Mouse (Mus musculus) myocyte (in vitro differentiated cells): ENCODE results near the gene Twf2.

Experiments used
- CEBPB ChIP-seq: IDR thresholded peaks from 2 replicates; pipeline ENCODE4 v1.6.1; 2011; ENCODE audit warnings: mild to moderate bottlenecking, moderate library complexity; ENCODE audit not compliant: poor library complexity, insufficient read depth, severe bottlenecking
- E2F4 ChIP-seq: IDR thresholded peaks from one replicate; pipeline ENCODE4 v1.6.1; 2011; ENCODE audit warnings: mild to moderate bottlenecking, control low read depth, moderate library complexity; ENCODE audit not compliant: insufficient read depth
- MAX ChIP-seq: IDR thresholded peaks from one replicate; pipeline ENCODE4 v1.6.1; 2011; ENCODE audit warnings: low read depth, mild to moderate bottlenecking, control low read depth
- MYOD1 ChIP-seq, 3 experiments: IDR thresholded peaks; one replicate each; pipeline ENCODE4 v1.6.1; 2011; ENCODE audit warnings: control low read depth in 2 of 3, low read depth in 2 of 3, mild to moderate bottlenecking in 2 of 3, moderate library complexity in 1 of 3; ENCODE audit not compliant: insufficient read length in 2 of 3, control insufficient read depth in 1 of 3
- MYOG ChIP-seq, 3 experiments: IDR thresholded peaks; one replicate each; pipeline ENCODE4 v1.6.1; 2011; ENCODE audit warnings: control low read depth in 2 of 3, low read depth in 2 of 3, mild to moderate bottlenecking in 2 of 3; ENCODE audit not compliant: insufficient read length in 2 of 3, control insufficient read depth in 1 of 3, insufficient read depth in 1 of 3
- POLR2A ChIP-seq: IDR thresholded peaks from one replicate; pipeline ENCODE4 v1.6.1; 2011; ENCODE audit warnings: low read depth, mild to moderate bottlenecking, control low read depth, moderate library complexity; ENCODE audit not compliant: insufficient read length
- POLR2AphosphoS2 ChIP-seq: IDR thresholded peaks from one replicate; pipeline ENCODE4 v1.6.1; 2011; ENCODE audit warnings: low read depth, control low read depth; ENCODE audit not compliant: insufficient read length
- REST ChIP-seq: IDR thresholded peaks from one replicate; pipeline ENCODE4 v1.6.1; 2011; ENCODE audit warnings: mild to moderate bottlenecking, control low read depth, moderate library complexity; ENCODE audit not compliant: insufficient read depth, insufficient read length
- SRF ChIP-seq: IDR thresholded peaks from one replicate; pipeline ENCODE4 v1.6.1; 2011; ENCODE audit warnings: low read depth; ENCODE audit not compliant: control insufficient read depth, insufficient read length
- TCF12 ChIP-seq: IDR thresholded peaks from one replicate; pipeline ENCODE4 v1.6.1; 2011; ENCODE audit warnings: mild to moderate bottlenecking, control low read depth; ENCODE audit not compliant: poor library complexity, insufficient read depth, severe bottlenecking
- TCF3 ChIP-seq: IDR thresholded peaks from one replicate; pipeline ENCODE4 v1.6.1; 2011; ENCODE audit warnings: low read depth, control low read depth; ENCODE audit not compliant: insufficient read length
- USF1 ChIP-seq: IDR thresholded peaks from one replicate; pipeline ENCODE4 v1.6.1; 2011; ENCODE audit warnings: low read depth, mild to moderate bottlenecking, control low read depth, moderate library complexity

- TF ChIP-seq MYOD1 (IDR thresholded peaks at IDR 0.05; ENCODE audit: control insufficient read depth in 1 of 3, insufficient read length in 2 of 3, low read depth in 2 of 3) = no peak
- no peak for TF ChIP-seq POLR2A
- no peak for TF ChIP-seq MYOG (IDR thresholded peaks at IDR 0.05; ENCODE audit: control insufficient read depth in 1 of 3, insufficient read depth in 1 of 3, insufficient read length in 2 of 3, low read depth in 2 of 3)
- no peak for TF ChIP-seq REST
- TF ChIP-seq TCF12 = no peak
- TF ChIP-seq TCF3 = no peak
- no peak for TF ChIP-seq MAX
- TF ChIP-seq USF1 = no peak
- no peak for TF ChIP-seq POLR2AphosphoS2
- no peak for TF ChIP-seq E2F4
- no peak for TF ChIP-seq CEBPB
- no peak for TF ChIP-seq SRF
Observed at GRCm38 (mm10) chr9:106236818-106237211, 33.9 kb downstream of the Twf2 start.
